Mouse (Mus musculus): ENCODE results near the gene Sbk2.
A peak's percentile ranks its signal among the peaks of the same experiment; 100 is the strongest.

Sbk2 gene

GRCm38 (mm10) chr7:4950561-4951342 is 13.5 kb downstream of the Sbk2 start:
- no peak for DNase-seq (ENCODE audit: low spot score in 2 of 2)

GRCm38 (mm10) chr7:4948386-4948785 is 15.8 kb downstream of the Sbk2 start:
- DNase-seq (ENCODE audit: low spot score in 2 of 2), result no peak

DNA sequence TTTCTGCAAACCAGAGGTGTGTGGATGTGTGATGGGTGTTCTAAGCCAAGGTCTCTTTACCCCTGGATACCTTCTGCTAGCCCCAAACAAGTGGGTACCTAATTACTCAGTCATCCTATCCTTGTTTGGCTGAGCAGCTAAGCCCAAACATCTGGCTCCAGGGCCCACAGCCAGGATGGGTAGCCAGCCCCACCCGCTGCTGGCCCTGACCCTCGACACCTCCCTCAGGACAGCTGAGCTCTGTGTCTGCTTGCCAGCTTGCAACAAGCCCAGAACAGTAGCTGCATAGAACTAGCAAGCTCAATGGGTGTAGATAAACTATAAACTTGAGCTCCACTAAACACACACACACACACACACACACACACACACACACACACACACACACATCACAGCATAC is 16.4 kb downstream of the Sbk2 start:
- no peak for DNase-seq (ENCODE audit: low spot score in 2 of 2)

DNA sequence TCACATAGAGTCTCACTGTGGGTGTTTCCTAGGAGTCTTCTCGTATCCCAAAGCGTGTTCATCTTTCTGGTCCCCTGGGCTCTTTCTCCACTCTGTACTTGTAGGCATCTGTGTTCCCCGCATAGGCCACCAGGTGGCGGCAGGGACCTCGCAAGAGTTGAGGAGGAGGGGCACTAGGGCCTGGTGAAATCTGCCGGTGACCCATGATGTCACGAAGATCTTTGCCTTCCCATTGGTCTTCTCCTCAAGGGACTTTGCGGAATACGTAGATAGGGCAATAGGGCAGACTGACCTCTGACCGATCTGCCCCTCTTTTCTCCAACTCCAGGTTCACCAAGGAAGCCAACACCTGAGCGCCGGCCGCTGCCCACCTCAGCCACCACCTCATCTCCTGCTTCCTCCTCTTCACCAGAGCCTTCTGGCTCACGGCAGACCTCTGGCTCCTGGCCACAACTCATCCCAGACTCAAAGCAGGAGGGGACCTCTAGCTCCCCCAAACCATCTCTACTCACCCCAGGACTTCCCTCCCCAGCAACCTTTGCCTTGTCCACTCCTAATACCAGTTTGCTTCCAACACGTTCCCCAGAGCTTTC is 20.9 kb downstream of the Sbk2 start:
- DNase-seq (ENCODE audit: low spot score in 2 of 2), result peak; percentile 92 to 93

- no peak for DNase-seq (ENCODE audit: low spot score in 2 of 2)
Measured at GRCm38 (mm10) chr7:4942673-4943072, 21.5 kb downstream of the Sbk2 start.

DNA sequence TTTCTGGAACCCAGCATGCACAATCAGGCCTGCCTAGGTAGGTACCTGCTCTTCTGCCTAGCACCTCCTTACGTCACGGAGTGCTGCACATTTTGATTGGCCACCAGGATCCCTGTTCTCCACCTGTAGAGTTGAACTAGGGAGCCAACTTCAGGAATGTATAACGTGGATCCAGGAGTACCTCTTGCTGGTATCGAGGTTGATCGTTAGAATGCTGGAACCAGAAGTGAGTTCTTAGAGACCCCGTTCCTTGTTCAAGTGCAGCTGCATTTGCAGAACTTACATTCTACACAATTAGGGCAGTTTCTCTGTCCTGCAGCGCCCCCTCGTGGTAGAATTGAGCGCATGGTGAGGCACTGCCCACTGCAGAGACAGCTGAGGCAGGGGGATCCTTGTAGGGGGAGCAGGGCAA is 24.1 kb downstream of the Sbk2 start:
- peak; percentile 68 to 81 for DNase-seq (ENCODE audit: low spot score in 2 of 2)

- peak; percentile 64 to 65 for DNase-seq (ENCODE audit: low spot score in 2 of 2)
Measured at GRCm38 (mm10) chr7:4938456-4938855, 25.8 kb downstream of the Sbk2 start.

DNA sequence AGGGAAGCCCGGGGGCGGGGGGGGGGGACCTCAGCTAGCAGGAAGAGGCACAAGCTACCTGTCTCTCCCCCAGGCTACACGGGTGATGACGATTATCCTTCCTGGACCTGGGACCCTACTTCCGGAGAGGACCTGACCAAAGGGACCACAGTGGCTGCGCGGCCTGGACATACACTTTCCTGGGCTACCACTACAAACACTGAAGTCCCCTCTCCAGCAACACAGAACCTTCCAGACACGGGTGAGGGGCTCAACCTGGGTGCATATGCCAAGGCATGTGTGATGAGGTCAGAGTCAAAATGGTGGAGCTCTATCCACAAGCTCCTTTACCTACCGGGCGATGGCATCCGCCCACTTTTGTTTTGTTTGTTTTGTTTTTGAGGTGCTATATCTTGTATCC is 26.8 kb downstream of the Sbk2 start:
- DNase-seq (ENCODE audit: low spot score in 2 of 2), result no peak

DNA sequence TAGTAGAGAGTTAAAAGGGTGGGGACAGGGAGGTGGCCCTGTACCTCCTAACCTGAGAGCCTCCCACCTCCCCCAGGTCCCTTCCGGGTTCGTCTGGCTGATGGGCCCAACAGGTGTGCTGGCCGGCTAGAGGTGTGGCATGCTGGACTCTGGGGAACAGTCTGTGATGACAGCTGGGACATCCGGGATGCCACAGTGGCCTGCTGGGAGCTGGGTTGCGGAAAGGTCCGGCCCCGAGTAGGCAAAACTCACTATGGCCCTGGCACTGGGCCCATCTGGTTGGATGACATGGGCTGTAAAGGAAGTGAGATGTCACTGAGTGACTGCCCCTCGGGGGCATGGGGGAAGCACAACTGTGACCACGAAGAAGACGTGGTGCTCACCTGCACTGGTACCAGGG is 27.4 kb downstream of the Sbk2 start:
- DNase-seq (ENCODE audit: low spot score in 2 of 2), result no peak

- DNase-seq (ENCODE audit: low spot score in 2 of 2), result no peak
Measured at GRCm38 (mm10) chr7:4934160-4934914, 29.9 kb downstream of the Sbk2 start.

- no peak for DNase-seq (ENCODE audit: low spot score in 2 of 2)
Measured at GRCm38 (mm10) chr7:4933103-4933502, 31.1 kb downstream of the Sbk2 start.

GRCm38 (mm10) chr7:4928323-4928722 is 35.9 kb downstream of the Sbk2 start:
- no peak for DNase-seq (ENCODE audit: low spot score in 2 of 2)

DNA sequence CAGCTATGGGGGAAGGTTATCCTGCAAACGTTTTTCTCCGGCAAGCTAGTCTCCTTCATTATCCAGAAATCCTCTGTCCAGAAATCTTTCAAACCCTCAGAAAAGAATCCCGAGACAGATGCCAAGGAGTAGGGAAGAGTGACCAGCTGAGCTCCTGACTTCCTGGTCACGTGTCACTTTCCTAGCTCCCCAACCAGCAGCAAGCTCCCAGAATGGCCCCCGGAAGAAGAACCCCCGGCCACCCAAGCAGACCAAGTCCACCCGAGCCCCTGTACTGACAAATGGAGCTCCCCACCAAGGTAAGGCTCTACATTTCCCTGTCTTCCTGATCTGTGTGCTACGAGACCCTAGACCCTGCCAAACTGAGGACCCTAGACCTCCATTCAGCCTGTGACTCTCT is 36.5 kb downstream of the Sbk2 start:
- no peak for DNase-seq (ENCODE audit: low spot score in 2 of 2)

- no peak for DNase-seq (ENCODE audit: low spot score in 2 of 2)
Measured at GRCm38 (mm10) chr7:4926849-4927248, 37.4 kb downstream of the Sbk2 start.

DNA sequence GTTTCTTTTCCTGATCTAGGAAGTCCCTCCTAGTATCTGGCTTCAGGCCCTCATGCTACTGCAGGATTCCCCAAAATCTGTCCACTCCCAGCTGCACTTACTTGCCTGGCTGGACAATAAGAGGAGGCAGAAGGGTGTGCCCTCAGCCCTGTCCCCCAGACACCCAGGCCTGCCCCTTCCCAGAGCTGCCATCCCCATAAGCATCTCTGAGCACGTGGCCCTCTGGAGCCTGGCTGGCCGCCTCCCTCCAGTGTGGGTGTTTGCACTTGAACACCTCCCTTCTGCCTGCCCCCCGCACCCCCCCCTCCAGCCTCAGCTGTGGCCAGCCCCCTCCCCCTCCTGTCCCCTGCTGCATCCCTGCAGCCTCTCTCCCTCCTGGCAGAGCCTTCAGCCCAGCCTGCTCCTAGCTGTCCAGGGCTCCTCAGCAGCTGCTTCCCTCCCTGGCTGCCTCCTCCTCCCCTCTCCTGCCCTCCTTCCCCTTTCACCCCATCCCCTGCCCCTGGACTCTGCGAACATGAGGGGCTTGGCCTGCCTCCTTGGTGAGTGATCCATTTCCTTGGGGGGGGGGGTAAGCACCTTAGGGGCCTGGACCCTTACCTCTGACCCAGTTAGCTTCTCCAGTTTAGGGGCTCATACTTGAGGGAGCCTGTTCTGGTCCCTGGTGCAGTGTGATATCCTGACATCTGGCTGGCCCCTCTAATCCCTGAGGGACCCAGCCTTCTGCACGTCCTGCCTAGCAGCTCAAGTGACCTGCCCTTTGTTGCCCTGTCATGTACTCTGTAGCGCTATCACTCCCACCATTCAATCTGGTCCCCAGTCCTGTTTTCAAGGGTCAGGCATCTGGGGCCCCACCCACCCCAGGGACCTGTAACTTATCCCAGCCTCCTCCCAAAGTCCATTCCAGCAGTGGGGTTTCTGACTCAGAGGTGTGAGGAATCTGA is 38.5 kb downstream of the Sbk2 start, which contains the start of gene Ssc5d:
Gene Ssc5d (plus strand): TSS at position 345 of the 941 bp plus-strand sequence.
- DNase-seq (ENCODE audit: low spot score in 2 of 2), result no peak

DNA sequence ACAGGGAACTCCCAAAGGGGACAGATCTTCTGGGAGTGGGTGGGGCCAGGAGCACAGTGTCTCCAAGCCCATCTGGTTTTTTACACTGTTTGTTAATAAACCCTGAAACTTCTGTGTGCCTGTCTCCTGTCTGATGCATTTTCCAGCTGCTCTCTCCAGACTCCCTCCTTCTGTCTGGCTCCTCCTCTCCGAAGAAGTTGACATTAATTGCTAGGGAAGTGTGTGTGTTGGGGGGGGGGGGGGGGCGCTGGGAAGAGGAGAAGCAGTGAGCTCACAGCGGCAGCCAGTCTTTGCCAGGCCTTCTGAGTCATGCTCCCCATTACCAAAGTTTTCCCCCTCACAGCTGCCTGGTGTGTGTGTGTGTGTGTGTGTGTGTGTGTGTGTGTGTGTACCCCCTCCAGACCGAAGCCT is 39.3 kb downstream of the Sbk2 start:
- DNase-seq (ENCODE audit: low spot score in 2 of 2), result no peak

- DNase-seq (ENCODE audit: low spot score in 2 of 2), result no peak
Measured at GRCm38 (mm10) chr7:4924483-4924882, 39.7 kb downstream of the Sbk2 start.

GRCm38 (mm10) chr7:4923586-4924364 is 40.4 kb downstream of the Sbk2 start:
- DNase-seq (ENCODE audit: low spot score in 2 of 2), result no peak

DNA sequence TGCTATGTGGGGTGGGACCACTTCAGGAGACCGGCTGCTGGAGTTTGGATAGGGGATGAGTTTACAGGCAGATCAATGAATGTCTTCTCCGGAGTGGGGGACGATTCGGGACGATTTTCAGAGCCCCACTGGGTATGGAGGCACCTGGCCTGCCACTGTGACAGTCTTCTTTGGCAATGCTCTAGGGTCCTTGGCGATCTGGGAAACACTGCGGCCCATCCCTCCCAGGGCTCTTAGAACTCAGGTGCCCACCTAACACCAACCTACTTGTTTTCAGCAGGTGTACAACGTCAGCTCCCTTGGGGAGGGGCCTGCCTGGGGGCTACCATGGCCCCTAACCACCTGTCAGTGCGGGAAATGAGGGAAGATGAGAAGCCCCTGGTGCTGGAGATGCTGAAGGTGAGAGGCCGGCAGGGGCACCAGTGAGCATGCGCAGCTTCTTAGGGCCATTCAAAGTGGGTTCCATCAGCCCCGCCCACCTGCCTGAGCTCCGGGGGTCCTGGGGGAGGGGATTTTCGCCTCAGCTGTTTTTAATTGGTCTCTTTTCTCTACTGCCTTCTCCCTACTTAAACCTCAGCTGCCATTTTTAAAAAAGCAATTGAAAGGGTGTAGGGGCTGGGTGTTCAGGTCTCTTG is 41.2 kb downstream of the Sbk2 start:
- DNase-seq (ENCODE audit: low spot score in 2 of 2), result no peak

DNA sequence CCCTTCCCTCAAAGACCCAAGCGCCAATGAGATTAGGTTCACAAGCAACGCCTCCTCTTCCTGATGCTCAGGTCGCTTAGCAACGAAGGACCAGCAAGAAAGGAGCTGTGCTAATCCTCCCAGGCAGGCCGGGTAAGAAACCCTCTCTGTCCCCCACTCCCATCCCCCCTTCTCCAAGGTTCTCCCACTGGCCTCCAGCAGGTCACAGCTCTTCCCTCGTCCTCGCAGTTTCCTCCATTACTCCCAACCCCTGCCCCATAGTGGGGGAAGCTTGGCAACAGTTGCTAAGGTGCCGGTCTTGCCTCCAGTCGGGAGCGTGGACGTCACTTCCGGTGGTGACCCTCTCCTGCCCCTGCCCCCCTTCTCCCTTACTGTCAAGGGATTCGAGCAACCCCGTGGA is 41.7 kb downstream of the Sbk2 start:
- DNase-seq (ENCODE audit: low spot score in 2 of 2), result no peak

All from spleen, postnatal 36 days (tissue).